Mouse (Mus musculus): Measurements from ENCODE around the gene Ppp1cc. TPM values are rescaled to one million over a fixed set of nuclear protein-coding genes. Genes with fewer than 3 reads are reported as not detected.
"Not testable (repeated sequence)": the region's sequence is repeated elsewhere in the genome, so short reads cannot be mapped to it uniquely, and the experiment has no call there.

The Ppp1cc gene
- total RNA-seq, 1 experiment: 265 TPM

- TF ChIP-seq HCFC1 (IDR thresholded peaks at IDR 0.05; ENCODE audit: borderline replicate concordance, insufficient read depth, low read length): no peak
- no peak for TF ChIP-seq ZC3H11A (IDR thresholded peaks at IDR 0.05; ENCODE audit: borderline replicate concordance, low read depth, low read length)
- no peak for TF ChIP-seq MAFK (IDR thresholded peaks at IDR 0.05; ENCODE audit: insufficient read depth, low read depth, low read length)
- TF ChIP-seq ZNF384 (IDR thresholded peaks at IDR 0.05; ENCODE audit: low read depth, low read length): no peak
- no peaks in the 10 kb centered on the region for H3K9me3 ChIP-seq (ENCODE audit: control insufficient read depth, insufficient read depth, low read depth, low read length)
- H3K36me3 ChIP-seq (ENCODE audit: control insufficient read depth, insufficient read depth, low read length, poor library complexity, severe bottlenecking): peaks cover 49% of the 10 kb centered on the region
- no peak overlapping the region for H3K9ac ChIP-seq (ENCODE audit: insufficient read depth, low read depth, low read length, poor library complexity, severe bottlenecking)
- peaks cover 4 to 15% of the 10 kb centered on the region in 2 experiments; a peak in 3 of 4 replicates for H3K4me1 ChIP-seq (ENCODE audit: control insufficient read depth in 2 of 2, insufficient read depth in 2 of 2, low read length in 2 of 2, poor library complexity in 1 of 2)
- H3K4me3 ChIP-seq (ENCODE audit: insufficient read depth in 1 of 2, low read depth in 1 of 2, low read length in 2 of 2, poor library complexity in 1 of 2, severe bottlenecking in 1 of 2): no peak overlapping the region
- no peak for DNase-seq (ENCODE audit: low read depth, low spot score)
- in situ Hi-C loops (cut with MboI; ENCODE audit: low sequenced_read_pairs in 2 of 2, unreplicated experiment in 2 of 2): no loop called here
- no peak overlapping the region for H3K27ac ChIP-seq (ENCODE audit: insufficient read depth, low read depth, low read length, poor library complexity, severe bottlenecking)
Measured at GRCm38 (mm10) chr5:122175402-122175801, 17.3 kb downstream of the Ppp1cc start.

- H3K27ac ChIP-seq (ENCODE audit: insufficient read depth, low read depth, low read length, poor library complexity, severe bottlenecking): no peak overlapping the region
- no peak overlapping the region for H3K9ac ChIP-seq (ENCODE audit: insufficient read depth, low read depth, low read length, poor library complexity, severe bottlenecking)
- no peaks in the 10 kb centered on the region for H3K9me3 ChIP-seq (ENCODE audit: control insufficient read depth, insufficient read depth, low read depth, low read length)
- TF ChIP-seq CHD2 (IDR thresholded peaks at IDR 0.05; ENCODE audit: low read depth, low read length): no peak
- no peak for TF ChIP-seq ZC3H11A (IDR thresholded peaks at IDR 0.05; ENCODE audit: borderline replicate concordance, low read depth, low read length)
- no peak for TF ChIP-seq MAFK (IDR thresholded peaks at IDR 0.05; ENCODE audit: insufficient read depth, low read depth, low read length)
- TF ChIP-seq ZNF384 (IDR thresholded peaks at IDR 0.05; ENCODE audit: low read depth, low read length): peak; percentile 60
- no peak for TF ChIP-seq HCFC1 (IDR thresholded peaks at IDR 0.05; ENCODE audit: borderline replicate concordance, insufficient read depth, low read length)
- in situ Hi-C loops (cut with MboI; ENCODE audit: low sequenced_read_pairs in 2 of 2, unreplicated experiment in 2 of 2): no loop called here
- H3K4me3 ChIP-seq (ENCODE audit: insufficient read depth in 1 of 2, low read depth in 1 of 2, low read length in 2 of 2, poor library complexity in 1 of 2, severe bottlenecking in 1 of 2): no peak overlapping the region
- no peak for DNase-seq (ENCODE audit: low read depth, low spot score)
- H3K36me3 ChIP-seq (ENCODE audit: control insufficient read depth, insufficient read depth, low read length, poor library complexity, severe bottlenecking): peaks cover 44% of the 10 kb centered on the region
- H3K4me1 ChIP-seq (ENCODE audit: control insufficient read depth in 2 of 2, insufficient read depth in 2 of 2, low read length in 2 of 2, poor library complexity in 1 of 2): peaks cover 4 to 15% of the 10 kb centered on the region in 2 experiments; a peak in 3 of 4 replicates
Measured at GRCm38 (mm10) chr5:122175961-122176360, 17.9 kb downstream of the Ppp1cc start.

DNA sequence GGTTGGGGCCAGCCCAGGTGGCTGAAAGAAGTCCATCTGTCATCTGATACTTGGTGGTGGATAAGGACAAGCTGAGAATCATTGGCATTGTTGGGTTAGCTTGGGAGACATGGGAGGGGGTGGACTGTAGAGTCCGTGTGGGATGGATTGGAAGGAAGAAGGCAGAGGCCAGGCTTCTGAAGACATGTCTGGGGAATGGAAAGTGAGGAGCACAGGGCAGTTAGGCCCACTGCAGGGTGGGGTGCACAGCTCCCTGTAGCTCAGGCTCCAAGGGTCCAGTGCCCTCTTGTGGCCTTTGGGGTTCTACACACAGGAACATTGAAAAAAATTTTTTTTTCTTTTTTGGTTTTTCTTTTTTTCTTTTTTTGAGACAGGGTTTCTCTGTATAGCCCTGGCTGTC lies 18.3 kb downstream of the Ppp1cc start:
- no peak overlapping the region for H3K27ac ChIP-seq (ENCODE audit: insufficient read depth, low read depth, low read length, poor library complexity, severe bottlenecking)
- in situ Hi-C loops (cut with MboI; ENCODE audit: low sequenced_read_pairs in 2 of 2, unreplicated experiment in 2 of 2): no loop called here
- no peak for DNase-seq (ENCODE audit: low read depth, low spot score)
- peaks cover 4 to 15% of the 10 kb centered on the region in 2 experiments; a peak in 3 of 4 replicates for H3K4me1 ChIP-seq (ENCODE audit: control insufficient read depth in 2 of 2, insufficient read depth in 2 of 2, low read length in 2 of 2, poor library complexity in 1 of 2)
- no peaks in the 10 kb centered on the region for H3K9me3 ChIP-seq (ENCODE audit: control insufficient read depth, insufficient read depth, low read depth, low read length)
- H3K4me3 ChIP-seq (ENCODE audit: insufficient read depth in 1 of 2, low read depth in 1 of 2, low read length in 2 of 2, poor library complexity in 1 of 2, severe bottlenecking in 1 of 2): no peak overlapping the region
- H3K9ac ChIP-seq (ENCODE audit: insufficient read depth, low read depth, low read length, poor library complexity, severe bottlenecking): no peak overlapping the region
- H3K36me3 ChIP-seq (ENCODE audit: control insufficient read depth, insufficient read depth, low read length, poor library complexity, severe bottlenecking): peaks cover 39% of the 10 kb centered on the region
- TF ChIP-seq MAFK (IDR thresholded peaks at IDR 0.05; ENCODE audit: insufficient read depth, low read depth, low read length) (no peak), ZNF384 (IDR thresholded peaks at IDR 0.05; ENCODE audit: low read depth, low read length) (peak; percentile 88), HCFC1 (IDR thresholded peaks at IDR 0.05; ENCODE audit: borderline replicate concordance, insufficient read depth, low read length) (no peak)

- Histone ChIP-seq H3K27ac (ENCODE audit: insufficient read depth, low read depth, low read length, poor library complexity, severe bottlenecking) (peak overlapping the region; percentile 38; the same call in 1 of the 2 replicates), H3K9ac (ENCODE audit: insufficient read depth, low read depth, low read length, poor library complexity, severe bottlenecking) (no peak overlapping the region), H3K36me3 (ENCODE audit: control insufficient read depth, insufficient read depth, low read length, poor library complexity, severe bottlenecking) (peaks cover 16% of the 10 kb centered on the region), H3K9me3 (ENCODE audit: control insufficient read depth, insufficient read depth, low read depth, low read length) (no peaks in the 10 kb centered on the region), H3K4me1 (ENCODE audit: control insufficient read depth in 2 of 2, insufficient read depth in 2 of 2, low read length in 2 of 2, poor library complexity in 1 of 2) (peaks cover 4 to 13% of the 10 kb centered on the region in 2 experiments; a peak in 3 of 4 replicates), H3K4me3 (ENCODE audit: insufficient read depth in 1 of 2, low read depth in 1 of 2, low read length in 2 of 2, poor library complexity in 1 of 2, severe bottlenecking in 1 of 2) (no peak overlapping the region)
- in situ Hi-C loops (cut with MboI; ENCODE audit: low sequenced_read_pairs in 2 of 2, unreplicated experiment in 2 of 2): no loop called here
- TF ChIP-seq ZC3H11A (IDR thresholded peaks at IDR 0.05; ENCODE audit: borderline replicate concordance, low read depth, low read length) (no peak), HCFC1 (IDR thresholded peaks at IDR 0.05; ENCODE audit: borderline replicate concordance, insufficient read depth, low read length) (no peak), ZNF384 (IDR thresholded peaks at IDR 0.05; ENCODE audit: low read depth, low read length) (no peak), CHD2 (IDR thresholded peaks at IDR 0.05; ENCODE audit: low read depth, low read length) (no peak), MAFK (IDR thresholded peaks at IDR 0.05; ENCODE audit: insufficient read depth, low read depth, low read length) (no peak)
- DNase-seq (ENCODE audit: low read depth, low spot score): no peak
Measured at GRCm38 (mm10) chr5:122179665-122180064, 21.6 kb downstream of the Ppp1cc start.

DNA sequence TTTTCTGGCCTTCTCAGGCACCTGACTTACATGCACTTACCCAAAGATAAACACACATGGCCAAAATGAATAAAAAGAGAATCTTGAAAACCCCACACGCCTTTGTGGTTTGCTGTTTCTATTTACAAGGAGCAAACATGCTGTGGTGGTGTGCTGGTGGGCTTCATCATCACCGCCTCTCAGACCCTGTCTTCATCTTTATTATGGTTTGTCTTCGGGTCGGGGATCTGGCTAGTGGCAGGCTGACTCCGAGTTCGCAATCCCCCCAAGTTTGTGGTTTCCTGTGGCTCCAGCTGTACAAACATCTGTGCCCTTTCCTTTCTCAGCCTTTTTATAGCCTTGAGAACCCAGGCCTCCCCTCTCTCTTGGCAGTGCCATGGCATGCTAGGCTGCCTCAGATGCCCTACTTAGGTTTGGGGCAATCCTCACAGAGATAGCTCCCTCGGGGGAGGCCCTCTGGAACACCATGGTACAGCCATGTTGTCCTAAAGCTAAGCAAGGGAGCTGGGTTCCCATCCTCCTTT lies 26.3 kb downstream of the Ppp1cc start:
- in situ Hi-C loops (cut with MboI; ENCODE audit: low sequenced_read_pairs in 2 of 2, unreplicated experiment in 2 of 2): no loop called here
- Histone ChIP-seq H3K9me3 (ENCODE audit: control insufficient read depth, insufficient read depth, low read depth, low read length) (no peaks in the 10 kb centered on the region), H3K36me3 (ENCODE audit: control insufficient read depth, insufficient read depth, low read length, poor library complexity, severe bottlenecking) (no peaks in the 10 kb centered on the region), H3K27ac (ENCODE audit: insufficient read depth, low read depth, low read length, poor library complexity, severe bottlenecking) (no peak overlapping the region), H3K9ac (ENCODE audit: insufficient read depth, low read depth, low read length, poor library complexity, severe bottlenecking) (no peak overlapping the region), H3K4me3 (ENCODE audit: insufficient read depth in 1 of 2, low read depth in 1 of 2, low read length in 2 of 2, poor library complexity in 1 of 2, severe bottlenecking in 1 of 2) (no peak overlapping the region), H3K4me1 (ENCODE audit: control insufficient read depth in 2 of 2, insufficient read depth in 2 of 2, low read length in 2 of 2, poor library complexity in 1 of 2) (peaks cover 3 to 6% of the 10 kb centered on the region in 2 experiments; a peak in 2 of 4 replicates)
- TF ChIP-seq CHD2 (IDR thresholded peaks at IDR 0.05; ENCODE audit: low read depth, low read length) (no peak), ZNF384 (IDR thresholded peaks at IDR 0.05; ENCODE audit: low read depth, low read length) (no peak), ZC3H11A (IDR thresholded peaks at IDR 0.05; ENCODE audit: borderline replicate concordance, low read depth, low read length) (no peak), MAFK (IDR thresholded peaks at IDR 0.05; ENCODE audit: insufficient read depth, low read depth, low read length) (no peak), HCFC1 (IDR thresholded peaks at IDR 0.05; ENCODE audit: borderline replicate concordance, insufficient read depth, low read length) (no peak)
- no peak for DNase-seq (ENCODE audit: low read depth, low spot score)

DNA sequence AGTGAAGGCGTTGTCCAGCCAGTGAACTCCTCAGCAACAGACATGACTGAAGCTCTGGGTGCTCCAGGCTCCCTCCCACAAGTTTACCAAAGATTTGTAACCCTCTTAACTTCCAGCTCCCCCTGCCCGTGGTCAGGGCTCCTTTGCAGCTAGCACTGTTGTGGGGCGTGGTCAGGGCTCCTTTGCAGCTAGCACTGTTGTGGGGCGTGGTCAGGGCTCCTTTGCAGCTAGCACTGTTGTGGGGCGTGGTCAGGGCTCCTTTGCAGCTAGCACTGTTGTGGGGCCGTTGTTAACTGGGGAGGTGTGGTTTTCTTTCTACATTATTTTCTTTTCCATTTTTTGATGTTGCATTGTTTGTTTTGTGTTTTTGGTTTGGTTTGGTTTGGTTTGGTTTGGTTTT lies 26.8 kb downstream of the Ppp1cc start:
- in situ Hi-C loops (cut with MboI; ENCODE audit: low sequenced_read_pairs in 2 of 2, unreplicated experiment in 2 of 2); H3K4me1 ChIP-seq (ENCODE audit: control insufficient read depth in 2 of 2, insufficient read depth in 2 of 2, low read length in 2 of 2, poor library complexity in 1 of 2); H3K27ac ChIP-seq (ENCODE audit: insufficient read depth, low read depth, low read length, poor library complexity, severe bottlenecking); DNase-seq (ENCODE audit: low read depth, low spot score); H3K9me3 ChIP-seq (ENCODE audit: control insufficient read depth, insufficient read depth, low read depth, low read length); H3K4me3 ChIP-seq (ENCODE audit: insufficient read depth in 1 of 2, low read depth in 1 of 2, low read length in 2 of 2, poor library complexity in 1 of 2, severe bottlenecking in 1 of 2); H3K36me3 ChIP-seq (ENCODE audit: control insufficient read depth, insufficient read depth, low read length, poor library complexity, severe bottlenecking); H3K9ac ChIP-seq (ENCODE audit: insufficient read depth, low read depth, low read length, poor library complexity, severe bottlenecking): not testable (repeated sequence)
